Mouse (Mus musculus): ENCODE measurements around the gene Pik3cb.

DNA sequence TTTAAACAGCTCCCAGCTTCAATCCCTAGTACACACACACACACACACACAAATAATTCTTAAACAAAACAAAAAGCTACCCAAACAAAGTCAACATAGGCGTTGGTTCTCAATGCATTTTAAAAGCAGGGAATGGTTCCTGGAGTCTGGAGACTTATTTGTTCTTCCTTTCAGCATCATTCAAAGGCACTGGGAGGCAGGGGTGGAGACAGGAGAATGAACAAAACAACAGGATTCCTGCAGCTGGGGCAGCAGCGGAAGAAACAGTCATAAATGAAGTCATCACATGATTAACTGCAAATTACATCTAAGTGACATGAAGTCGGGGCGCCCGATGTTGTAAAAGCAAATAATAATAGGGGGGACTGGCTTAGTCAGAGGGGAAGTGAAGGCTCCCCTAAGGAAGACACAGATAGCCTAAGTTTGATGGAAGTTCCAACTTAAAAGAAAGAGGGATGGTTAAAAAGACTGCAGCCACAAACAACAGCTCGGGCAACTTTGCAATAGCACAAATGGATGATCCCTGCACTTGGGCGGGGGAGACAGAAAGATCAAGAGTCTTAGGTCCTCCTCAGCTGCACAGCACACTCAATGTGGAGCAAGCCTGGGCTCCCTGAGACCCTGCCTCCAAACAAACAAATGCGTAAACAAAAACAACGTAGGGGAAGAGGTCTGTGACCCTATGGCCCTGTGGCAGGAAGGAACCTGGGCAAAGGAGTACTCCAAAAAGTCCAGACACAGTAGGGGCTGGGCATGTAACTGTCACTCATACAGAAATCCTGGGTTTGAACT lies 12.5 kb upstream of the Pik3cb start:
- TF ChIP-seq SMC3 (IDR thresholded peaks at IDR 0.05; ENCODE audit: low read depth, low read length) (no peak), CTCF (IDR thresholded peaks at IDR 0.05 in 2 of 3, conservative IDR thresholded peaks at IDR 0.05 in 1 of 3; ENCODE audit: control insufficient read depth in 1 of 3, insufficient read depth in 1 of 3, low read depth in 2 of 3, low read length in 3 of 3, poor library complexity in 1 of 3, severe bottlenecking in 1 of 3) (no peak), UBTF (IDR thresholded peaks at IDR 0.05; ENCODE audit: borderline replicate concordance, insufficient read depth, low read depth, low read length) (no peak), MAZ (IDR thresholded peaks at IDR 0.05; ENCODE audit: low read depth, low read length) (no peak), JUND (IDR thresholded peaks at IDR 0.05; ENCODE audit: low read depth, low read length) (no peak), TAL1 (IDR thresholded peaks at IDR 0.05; ENCODE audit: low read length) (no peak), RCOR1 (IDR thresholded peaks at IDR 0.05; ENCODE audit: low read depth, low read length) (no peak), POLR2A (IDR thresholded peaks at IDR 0.05; ENCODE audit: control insufficient read depth in 1 of 2, insufficient read depth in 1 of 2, low read depth in 1 of 2, low read length in 2 of 2, poor library complexity in 1 of 2) (no peak), CHD2 (IDR thresholded peaks at IDR 0.05; ENCODE audit: low read length) (no peak), MAX (IDR thresholded peaks at IDR 0.05; ENCODE audit: low read length) (no peak)

Measured in MEL (cell line).